Mouse (Mus musculus) midbrain, postnatal 0 days (tissue): ENCODE measurements at regions not wholly inside any gene's neighbourhood (a gene's known extent, or its start where the extent isn't known, plus 50 kb on each side); places are given as distances from the start of the nearest gene placed in this dataset.

Experiments
- ATAC-seq: fragments of 200-750 bp; cut with Nextera tagmentation; 2 replicates; pipeline ENCODE4 v1.8.0; 2017; ENCODE audit warnings: moderate number of reproducible peaks, mild to moderate bottlenecking, moderate TSS enrichment, moderate library complexity; ENCODE audit not compliant: low FRiP score
- DNase-seq: peaks from one replicate; pipeline ENCODE4 v3.0.0-alpha.2; 2015; ENCODE audit warnings: low spot score
- H3K27ac ChIP-seq: fragments of 300-500 bp; sonication (generic); 2 replicates; pipeline ENCODE4 v1.5.1; 2014; ENCODE audit warnings: low read depth, mild to moderate bottlenecking, low read length, mixed read lengths
- H3K27me3 ChIP-seq: fragments of 300-500 bp; sonication (generic); 2 replicates; pipeline ENCODE4 v1.6.1; 2014; ENCODE audit warnings: low read length, control low read depth, mixed read lengths; ENCODE audit not compliant: insufficient read depth
- H3K36me3 ChIP-seq: fragments of 300-500 bp; sonication (generic); 2 replicates; pipeline ENCODE4 v1.6.1; 2014; ENCODE audit warnings: low read length, control low read depth, mixed read lengths; ENCODE audit not compliant: insufficient read depth
- H3K4me1 ChIP-seq: fragments of 300-500 bp; sonication (generic); 2 replicates; pipeline ENCODE4 v1.6.1; 2014; ENCODE audit warnings: mild to moderate bottlenecking, control low read depth, antibody characterized with exemption, low read length, mixed read lengths; ENCODE audit not compliant: insufficient read depth
- H3K4me2 ChIP-seq: fragments of 300-500 bp; sonication (generic); 2 replicates; pipeline ENCODE4 v1.6.1; 2014; ENCODE audit warnings: low read depth, mild to moderate bottlenecking, low read length, mixed read lengths; ENCODE audit not compliant: poor library complexity, severe bottlenecking
- H3K4me3 ChIP-seq: fragments of 300-500 bp; sonication (generic); 2 replicates; pipeline ENCODE4 v1.5.1; 2014; ENCODE audit warnings: low read depth, mild to moderate bottlenecking, low read length, moderate library complexity
- H3K9ac ChIP-seq: fragments of 300-500 bp; sonication (generic); replicated peaks from 2 replicates; pipeline ENCODE4 v1.6.1; 2014; ENCODE audit warnings: mild to moderate bottlenecking, low read length, moderate library complexity, mixed read lengths; ENCODE audit not compliant: poor library complexity, severe bottlenecking
- H3K9me3 ChIP-seq: fragments of 300-500 bp; sonication (generic); 2 replicates; pipeline ENCODE4 v1.6.1; 2016; ENCODE audit warnings: low read length, control low read depth
- CTCF ChIP-seq: IDR thresholded peaks from 2 replicates; pipeline ENCODE4 v1.5.1; 2016; ENCODE audit warnings: antibody characterized with exemption, mild to moderate bottlenecking
- WGBS: fragments of 180-500 bp; shearing (Covaris S2); extraction: QIAGEN DNeasy Blood & Tissue Kit; methylation state at CpG from one replicate; pipeline ENCODE4 v1.1.7; 2014; 5-methylcytosine and 5-hydroxymethylcytosine counted together

- H3K9ac ChIP-seq, result no peak overlapping the region
- no peak overlapping the region for H3K4me3 ChIP-seq
- H3K36me3 ChIP-seq, result no peaks in the 10 kb centered on the region
- H3K27ac ChIP-seq, result no peak overlapping the region
- H3K9me3 ChIP-seq, result no peaks in the 10 kb centered on the region
- no peak for DNase-seq
- no peaks in the 10 kb centered on the region for H3K27me3 ChIP-seq
- no peaks in the 10 kb centered on the region for H3K4me1 ChIP-seq
- ATAC-seq, result no peak
- no peak overlapping the region for H3K4me2 ChIP-seq
- 86% methylated on average over 5 of the region's 5 CpGs for WGBS
- no peak for TF ChIP-seq CTCF
Measured at GRCm38 (mm10) chr17:70942478-70942877, 60.0 kb upstream of the Myom1 start.

- WGBS, result 100% methylated on average over 1 of the region's 1 CpGs
- H3K9me3 ChIP-seq, result no peaks in the 10 kb centered on the region
Measured at GRCm38 (mm10) chr17:70934258-70934657, 68.2 kb upstream of the Myom1 start.

GRCm38 (mm10) chr17:70933122-70934050, 69.0 kb upstream of the Myom1 start:
- Histone ChIP-seq H3K9ac (no peak overlapping the region), H3K27me3 (no peaks in the 10 kb centered on the region), H3K4me2 (no peak overlapping the region), H3K4me1 (no peaks in the 10 kb centered on the region), H3K9me3 (no peaks in the 10 kb centered on the region), H3K27ac (no peak overlapping the region), H3K36me3 (no peaks in the 10 kb centered on the region), H3K4me3 (no peak overlapping the region)
- ATAC-seq, result no peak
- TF ChIP-seq CTCF, result no peak
- 70% methylated on average over 4 of the region's 4 CpGs for WGBS
- no peak for DNase-seq

More at GRCm38 (mm10) chr17:70934258-70934657, 68.2 kb upstream of the Myom1 start:
- Histone ChIP-seq H3K9ac (no peak overlapping the region), H3K36me3 (no peaks in the 10 kb centered on the region), H3K27ac (no peak overlapping the region), H3K4me1 (no peaks in the 10 kb centered on the region), H3K27me3 (no peaks in the 10 kb centered on the region), H3K4me2 (no peak overlapping the region), H3K4me3 (no peak overlapping the region)
- no peak for TF ChIP-seq CTCF
- ATAC-seq, result no peak
- no peak for DNase-seq

GRCm38 (mm10) chr17:70932565-70932964, 69.9 kb upstream of the Myom1 start:
- Histone ChIP-seq H3K27me3 (no peaks in the 10 kb centered on the region), H3K27ac (no peak overlapping the region), H3K4me1 (no peaks in the 10 kb centered on the region), H3K9me3 (no peaks in the 10 kb centered on the region), H3K9ac (no peak overlapping the region), H3K4me2 (no peak overlapping the region), H3K36me3 (no peaks in the 10 kb centered on the region), H3K4me3 (no peak overlapping the region)
- no peak for TF ChIP-seq CTCF
- DNase-seq, result no peak
- ATAC-seq, result no peak

- Histone ChIP-seq H3K27ac (no peak overlapping the region), H3K27me3 (no peaks in the 10 kb centered on the region), H3K9ac (no peak overlapping the region), H3K4me2 (no peak overlapping the region), H3K36me3 (no peaks in the 10 kb centered on the region), H3K9me3 (no peaks in the 10 kb centered on the region), H3K4me3 (no peak overlapping the region), H3K4me1 (no peaks in the 10 kb centered on the region)
- DNase-seq (no peak), ATAC-seq (no peak)
- TF ChIP-seq CTCF, result no peak
- 90% methylated on average over 9 of the region's 9 CpGs for WGBS
Measured at GRCm38 (mm10) chr17:70930600-70930999, 71.8 kb upstream of the Myom1 start.

GRCm38 (mm10) chr17:70929582-70929981, 72.9 kb upstream of the Myom1 start:
- no peak for ATAC-seq
- Histone ChIP-seq H3K9me3 (no peaks in the 10 kb centered on the region), H3K4me3 (no peak overlapping the region), H3K27me3 (no peaks in the 10 kb centered on the region), H3K4me1 (no peaks in the 10 kb centered on the region), H3K9ac (no peak overlapping the region), H3K36me3 (no peaks in the 10 kb centered on the region), H3K27ac (no peak overlapping the region), H3K4me2 (no peak overlapping the region)
- no peak for TF ChIP-seq CTCF
- WGBS, result 96% methylated on average over 1 of the region's 1 CpGs
- DNase-seq, result no peak
